Mouse (Mus musculus) Patski (cell line): ENCODE measurements around the gene Trub2. TPM values are rescaled to one million over a fixed set of nuclear protein-coding genes. Genes with fewer than 3 reads are reported as not detected.
"Not testable (repeated sequence)": the region's sequence is repeated elsewhere in the genome, so short reads cannot be mapped to it uniquely, and the experiment has no call there.

ENCODE experiments used
- ATAC-seq: fragments of 100-300 bp; one replicate; pipeline ENCODE4 v1.8.0; 2021
- CTCF ChIA-PET: fragments of 350-600 bp; sonication (Branson Sonifier 250); formaldehyde crosslinking; loops from one replicate; lab custom pipeline; 2022; ENCODE audit warnings: inconsistent platforms; lab: Charles Lee
- POLR2A ChIA-PET: fragments of 350-600 bp; sonication (Branson Sonifier 250); formaldehyde crosslinking; loops from one replicate; lab custom pipeline; 2022; ENCODE audit warnings: antibody characterized with exemption, inconsistent platforms; lab: Charles Lee
- DNase-seq: peaks from one replicate; pipeline ENCODE4 v3.0.0-alpha.2; 2011; ENCODE audit warnings: low read depth, low spot score
- H3K27me3 ChIP-seq: fragments of 371-371 bp; one replicate; pipeline ENCODE4 v1.5.1; 2021
- CTCF ChIP-seq: fragments of 100-300 bp; IDR thresholded peaks from one replicate; pipeline ENCODE4 v1.5.1; 2021
- in situ Hi-C: fragments of 300-500 bp; cut with MboI; formaldehyde crosslinking; loops from 3 replicates; pipeline ENCODE4 v1.11.1; 2018; ENCODE audit warnings: low pct_unique_long_range_greater_than_20kb, mixed read lengths
- polyA plus RNA-seq: library from polyadenylated mRNA; unstranded; gene quantifications from one replicate; pipeline ENCODE4 v1.2.3, GENCODE M21; 2021

Trub2 gene
- polyA plus RNA-seq, 1 experiment from 2014 or later = 52.9 TPM

- DNase-seq (peak; percentile 63), ATAC-seq (peak; percentile 64)
- in situ Hi-C loops = loop anchor here (5.0 kb wide), 2 partner anchors 50 to 95 kb away; no protein-coding TSS in a partner anchor
- TF ChIP-seq CTCF = peak; percentile 88
- POLR2A ChIA-PET = interaction anchor here (0.6 to 1.4 kb wide), 3 partner anchors 43 to 92 kb away, joined by 3 to 5 read pairs (median 3); no protein-coding TSS in a partner anchor
- CTCF ChIA-PET = interaction anchor here (0.7 to 3.7 kb wide), 13 partner anchors 8 to 103 kb away, joined by 3 to 33 read pairs (median 3); partner anchors contain the start of gene Slc27a4
- H3K27me3 ChIP-seq = no peaks in the 10 kb centered on the region
Observed at GRCm38 (mm10) chr2:29817426-29818232, 29.3 kb upstream of the Trub2 start.

- DNase-seq (no peak), ATAC-seq (no peak)
- POLR2A ChIA-PET = no interaction called here
- H3K27me3 ChIP-seq = no peaks in the 10 kb centered on the region
- in situ Hi-C loops = loop anchor here (5.0 kb wide), 2 partner anchors 49 to 96 kb away; no protein-coding TSS in a partner anchor
- CTCF ChIA-PET = interaction anchor here (2.8 to 3.7 kb wide), 2 partner anchors 11 to 51 kb away, joined by 14 to 33 read pairs; partner anchors contain the start of gene Slc27a4
- no peak for TF ChIP-seq CTCF
Observed at GRCm38 (mm10) chr2:29815678-29816371, 27.5 kb upstream of the Trub2 start.

GRCm38 (mm10) chr2:29803400-29803831 lies 15.1 kb upstream of the Trub2 start:
- ATAC-seq (no peak), DNase-seq (no peak)
- POLR2A ChIA-PET = interaction anchor here (1.4 to 1.9 kb wide), 3 partner anchors 15 to 32 kb away, joined by 3 to 5 read pairs (median 4); partner anchors contain the start of gene Trub2
- no peak for TF ChIP-seq CTCF
- CTCF ChIA-PET = interaction anchor here (4.5 to 6.6 kb wide), 2 partner anchors 14 to 38 kb away, joined by 17 to 33 read pairs; no protein-coding TSS in a partner anchor
- H3K27me3 ChIP-seq = no peaks in the 10 kb centered on the region
- in situ Hi-C loops = no loop called here

GRCm38 (mm10) chr2:29802827-29803201 lies 14.5 kb upstream of the Trub2 start:
- no peak for TF ChIP-seq CTCF
- DNase-seq = no peak
- ATAC-seq = peak; percentile 37
- in situ Hi-C loops = no loop called here
- no peaks in the 10 kb centered on the region for H3K27me3 ChIP-seq
- ChIA-PET POLR2A (interaction anchor here (0.7 to 1.9 kb wide), 4 partner anchors 14 to 38 kb away, joined by 3 to 5 read pairs (median 4); partner anchors contain the start of gene Trub2), CTCF (interaction anchor here (1.2 to 6.6 kb wide), 3 partner anchors 14 to 38 kb away, joined by 3 to 33 read pairs (median 17); no protein-coding TSS in a partner anchor)

- peak; percentile 86 for ATAC-seq
- ChIA-PET CTCF (interaction anchor here (1.2 to 6.6 kb wide), 3 partner anchors 15 to 37 kb away, joined by 3 to 33 read pairs (median 17); no protein-coding TSS in a partner anchor), POLR2A (interaction anchor here (0.7 to 1.9 kb wide), 4 partner anchors 14 to 37 kb away, joined by 3 to 5 read pairs (median 4); partner anchors contain the start of gene Trub2)
- TF ChIP-seq CTCF = no peak
- no peaks in the 10 kb centered on the region for H3K27me3 ChIP-seq
- DNase-seq = no peak
- in situ Hi-C loops = no loop called here
Observed at GRCm38 (mm10) chr2:29802075-29802826, 13.9 kb upstream of the Trub2 start, which contains the start of gene Slc27a4. Slc27a4 (plus strand) TSS chr2:29802634.

- ChIA-PET POLR2A (interaction anchor here (1.1 to 1.7 kb wide), 2 partner anchors 12 to 15 kb away, joined by 3 to 5 read pairs; no protein-coding TSS in a partner anchor), CTCF (no interaction called here)
- TF ChIP-seq CTCF = no peak
- ATAC-seq = no peak
- DNase-seq = no peak
- H3K27me3 ChIP-seq = no peaks in the 10 kb centered on the region
- in situ Hi-C loops = no loop called here
Observed at GRCm38 (mm10) chr2:29792772-29793487, 4.6 kb upstream of the Trub2 start.

- CTCF ChIA-PET = no interaction called here
- POLR2A ChIA-PET = no interaction called here
- peak; percentile 49 for ATAC-seq
- peak; percentile 80 for DNase-seq
- H3K27me3 ChIP-seq = no peaks in the 10 kb centered on the region
- no peak for TF ChIP-seq CTCF
- in situ Hi-C loops = no loop called here
Observed at GRCm38 (mm10) chr2:29787104-29787917, 991 bp downstream of the Trub2 start, which contains the start of gene Coq4. Coq4 (plus strand) TSS chr2:29787493.

- POLR2A ChIA-PET = interaction anchor here (0.7 kb wide), 1 partner anchor 16 kb away, joined by 3 read pairs; no protein-coding TSS in a partner anchor
- no peaks in the 10 kb centered on the region for H3K27me3 ChIP-seq
- in situ Hi-C loops = no loop called here
- DNase-seq (no peak), ATAC-seq (no peak)
- CTCF ChIA-PET = interaction anchor here (1.3 kb wide), 1 partner anchor 18 kb away, joined by 3 read pairs; the partner anchor contains the start of gene Slc27a4
- no peak for TF ChIP-seq CTCF
Observed at GRCm38 (mm10) chr2:29784290-29784689, 4.0 kb downstream of the Trub2 start.

GRCm38 (mm10) chr2:29781256-29781655 lies 7.0 kb downstream of the Trub2 start:
- H3K27me3 ChIP-seq, DNase-seq, ATAC-seq, in situ Hi-C loops: not testable (repeated sequence)
- ChIA-PET POLR2A (interaction anchor here (0.6 kb wide), 1 partner anchor 269 kb away, joined by 6 read pairs; no protein-coding TSS in a partner anchor), CTCF (interaction anchor here (0.9 to 2.8 kb wide), 5 partner anchors 10 to 77 kb away, joined by 3 to 7 read pairs (median 3); no protein-coding TSS in a partner anchor)
